Mouse (Mus musculus) myocyte (in vitro differentiated cells): Measurements from ENCODE around the gene Fam20c.

Experiments used
- CEBPB ChIP-seq: IDR thresholded peaks from 2 replicates; pipeline ENCODE4 v1.6.1; 2011; ENCODE audit warnings: mild to moderate bottlenecking, moderate library complexity; ENCODE audit not compliant: poor library complexity, insufficient read depth, severe bottlenecking
- E2F4 ChIP-seq: IDR thresholded peaks from one replicate; pipeline ENCODE4 v1.6.1; 2011; ENCODE audit warnings: mild to moderate bottlenecking, control low read depth, moderate library complexity; ENCODE audit not compliant: insufficient read depth
- MAX ChIP-seq: IDR thresholded peaks from one replicate; pipeline ENCODE4 v1.6.1; 2011; ENCODE audit warnings: low read depth, mild to moderate bottlenecking, control low read depth
- MYOD1 ChIP-seq, 3 experiments: IDR thresholded peaks; one replicate each; pipeline ENCODE4 v1.6.1; 2011; ENCODE audit warnings: control low read depth in 2 of 3, low read depth in 2 of 3, mild to moderate bottlenecking in 2 of 3, moderate library complexity in 1 of 3; ENCODE audit not compliant: insufficient read length in 2 of 3, control insufficient read depth in 1 of 3
- MYOG ChIP-seq, 3 experiments: IDR thresholded peaks; one replicate each; pipeline ENCODE4 v1.6.1; 2011; ENCODE audit warnings: control low read depth in 2 of 3, low read depth in 2 of 3, mild to moderate bottlenecking in 2 of 3; ENCODE audit not compliant: insufficient read length in 2 of 3, control insufficient read depth in 1 of 3, insufficient read depth in 1 of 3
- POLR2A ChIP-seq: IDR thresholded peaks from one replicate; pipeline ENCODE4 v1.6.1; 2011; ENCODE audit warnings: low read depth, mild to moderate bottlenecking, control low read depth, moderate library complexity; ENCODE audit not compliant: insufficient read length
- POLR2AphosphoS2 ChIP-seq: IDR thresholded peaks from one replicate; pipeline ENCODE4 v1.6.1; 2011; ENCODE audit warnings: low read depth, control low read depth; ENCODE audit not compliant: insufficient read length
- REST ChIP-seq: IDR thresholded peaks from one replicate; pipeline ENCODE4 v1.6.1; 2011; ENCODE audit warnings: mild to moderate bottlenecking, control low read depth, moderate library complexity; ENCODE audit not compliant: insufficient read depth, insufficient read length
- SRF ChIP-seq: IDR thresholded peaks from one replicate; pipeline ENCODE4 v1.6.1; 2011; ENCODE audit warnings: low read depth; ENCODE audit not compliant: control insufficient read depth, insufficient read length
- TCF12 ChIP-seq: IDR thresholded peaks from one replicate; pipeline ENCODE4 v1.6.1; 2011; ENCODE audit warnings: mild to moderate bottlenecking, control low read depth; ENCODE audit not compliant: poor library complexity, insufficient read depth, severe bottlenecking
- TCF3 ChIP-seq: IDR thresholded peaks from one replicate; pipeline ENCODE4 v1.6.1; 2011; ENCODE audit warnings: low read depth, control low read depth; ENCODE audit not compliant: insufficient read length
- USF1 ChIP-seq: IDR thresholded peaks from one replicate; pipeline ENCODE4 v1.6.1; 2011; ENCODE audit warnings: low read depth, mild to moderate bottlenecking, control low read depth, moderate library complexity

DNA sequence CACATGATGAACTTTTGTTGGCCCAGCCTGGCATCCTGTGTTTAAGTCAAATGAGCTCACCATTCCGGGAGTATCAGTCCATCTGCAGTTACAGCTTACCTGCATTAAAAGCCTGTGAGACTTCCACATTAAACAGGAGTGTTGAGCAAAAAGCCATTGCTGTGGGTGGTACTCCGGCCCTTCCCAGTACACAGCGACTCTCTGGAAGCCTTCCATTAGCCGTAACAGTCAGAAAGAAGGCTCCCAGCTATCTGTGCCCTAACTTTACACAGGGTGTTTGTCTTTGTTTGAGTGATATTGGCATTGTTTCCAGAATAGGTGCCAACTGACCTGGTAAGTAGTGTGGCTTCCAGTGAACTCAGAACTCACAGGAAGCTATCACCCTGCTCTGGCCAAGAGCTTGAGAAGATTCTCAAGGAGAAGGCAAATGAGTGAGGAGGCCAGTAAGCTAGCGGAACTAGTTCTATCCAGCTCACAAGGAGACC is 97.0 kb downstream of the Fam20c start:
- TF ChIP-seq POLR2A = no peak
- TF ChIP-seq TCF3 = no peak
- TF ChIP-seq E2F4 = no peak
- no peak for TF ChIP-seq MYOD1 (IDR thresholded peaks at IDR 0.05; ENCODE audit: control insufficient read depth in 1 of 3, insufficient read length in 2 of 3, low read depth in 2 of 3)
- TF ChIP-seq REST = no peak
- no peak for TF ChIP-seq MYOG (IDR thresholded peaks at IDR 0.05; ENCODE audit: control insufficient read depth in 1 of 3, insufficient read depth in 1 of 3, insufficient read length in 2 of 3, low read depth in 2 of 3)
- no peak for TF ChIP-seq POLR2AphosphoS2
- no peak for TF ChIP-seq TCF12
- no peak for TF ChIP-seq USF1
- no peak for TF ChIP-seq MAX
- TF ChIP-seq CEBPB = no peak
- TF ChIP-seq SRF = no peak
